Mouse (Mus musculus) CH12.LX (cell line): ENCODE measurements around the gene Atrnl1. TPM values are rescaled to one million over a fixed set of nuclear protein-coding genes. Genes with fewer than 3 reads are reported as not detected.

ENCODE experiments used
- DNase-seq: peaks from one replicate; pipeline ENCODE4 v3.0.0-alpha.2; 2013; ENCODE audit errors: extremely low read depth
- H3K27ac ChIP-seq: 2 replicates; pipeline ENCODE4 v1.5.1; 2012; ENCODE audit warnings: low read depth, mild to moderate bottlenecking, control low read depth, moderate library complexity; ENCODE audit not compliant: insufficient read depth
- H3K27me3 ChIP-seq: replicated peaks from 2 replicates; pipeline ENCODE3; 2012; ENCODE audit warnings: inconsistent platforms
- H3K36me3 ChIP-seq, 2 experiments: replicated peaks in 1 of 2; 2 replicates each; pipeline versions ENCODE3 to v1.6.1; 2012; ENCODE audit warnings: inconsistent platforms in 1 of 2, low read length in 1 of 2, mild to moderate bottlenecking in 1 of 2, mixed read lengths in 1 of 2, moderate library complexity in 1 of 2; ENCODE audit not compliant: control insufficient read depth in 1 of 2, insufficient read depth in 1 of 2
- H3K4me1 ChIP-seq, 2 experiments: 2 replicates each; pipeline ENCODE4 v1.6.1; 2012; ENCODE audit warnings: inconsistent platforms in 1 of 2, moderate library complexity in 1 of 2; ENCODE audit not compliant: insufficient read depth in 2 of 2, control insufficient read depth in 1 of 2
- H3K4me2 ChIP-seq: 2 replicates; pipeline ENCODE4 v1.6.1; 2012; ENCODE audit warnings: low read depth, mild to moderate bottlenecking, control low read depth; ENCODE audit not compliant: poor library complexity, insufficient read depth, severe bottlenecking
- H3K4me3 ChIP-seq, 3 experiments: fragments of 150-350 bp in 1 of 3; sonication (generic) in 1 of 3; replicated peaks in 1 of 3; 2 replicates each; pipeline versions ENCODE3 to v1.5.1; 2011 to 2012; ENCODE audit warnings: low read depth in 2 of 3, low read length in 2 of 3, mild to moderate bottlenecking in 2 of 3, moderate library complexity in 2 of 3, control low read depth in 1 of 3, improper control_type of control experiment in 1 of 3, inconsistent platforms in 1 of 3, mixed read lengths in 1 of 3; ENCODE audit not compliant: poor library complexity in 1 of 3
- H3K79me2 ChIP-seq: replicated peaks from 2 replicates; pipeline ENCODE4 v1.6.1; 2012; ENCODE audit warnings: mild to moderate bottlenecking, moderate library complexity; ENCODE audit not compliant: control insufficient read depth, poor library complexity, insufficient read depth, severe bottlenecking; ENCODE audit errors: extremely low read depth
- H3K9ac ChIP-seq: 2 replicates; pipeline ENCODE4 v1.6.1; 2012; ENCODE audit warnings: low read depth, mild to moderate bottlenecking, control low read depth, moderate library complexity; ENCODE audit not compliant: insufficient read depth
- H3K9me3 ChIP-seq: replicated peaks from 2 replicates; pipeline ENCODE3; 2012; ENCODE audit warnings: low read length, inconsistent platforms, mixed read lengths
- BHLHE40 ChIP-seq: IDR thresholded peaks from 2 replicates; pipeline ENCODE4 v1.6.1; 2011; ENCODE audit warnings: mild to moderate bottlenecking, low read depth, low read length, improper control_type of control experiment
- CHD1 ChIP-seq: IDR thresholded peaks from 2 replicates; pipeline ENCODE4 v1.6.1; 2012; ENCODE audit warnings: low read depth, low read length, improper control_type of control experiment, inconsistent platforms
- CHD2 ChIP-seq: IDR thresholded peaks from 2 replicates; pipeline ENCODE4 v1.6.1; 2011; ENCODE audit warnings: low read length, improper control_type of control experiment
- CTCF ChIP-seq, 2 experiments: IDR thresholded peaks in 1 of 2; conservative IDR thresholded peaks in 1 of 2; 2 replicates each; pipeline ENCODE4 v1.5.1; 2011 to 2012; ENCODE audit warnings: low read depth in 2 of 2, low read length in 2 of 2, improper control_type of control experiment in 1 of 2, inconsistent platforms in 1 of 2, mild to moderate bottlenecking in 1 of 2, moderate library complexity in 1 of 2
- EP300 ChIP-seq: IDR thresholded peaks from 2 replicates; pipeline ENCODE4 v1.6.1; 2011; ENCODE audit warnings: low read length, improper control_type of control experiment
- GABPA ChIP-seq: IDR thresholded peaks from 2 replicates; pipeline ENCODE4 v1.6.1; 2012; ENCODE audit warnings: low read depth, low read length, improper control_type of control experiment, inconsistent platforms; ENCODE audit not compliant: insufficient replicate concordance
- HCFC1 ChIP-seq: IDR thresholded peaks from 2 replicates; pipeline ENCODE4 v1.6.1; 2012; ENCODE audit warnings: low read depth, mild to moderate bottlenecking, inconsistent platforms, low read length, improper control_type of control experiment
- IRF4 ChIP-seq: IDR thresholded peaks from 2 replicates; pipeline ENCODE4 v1.6.1; 2014; ENCODE audit warnings: low read depth, mild to moderate bottlenecking, inconsistent platforms, low read length, improper control_type of control experiment
- JUND ChIP-seq: conservative IDR thresholded peaks from 2 replicates; pipeline ENCODE4 v1.6.1; 2011; ENCODE audit warnings: low read depth, low read length, improper control_type of control experiment
- MAFK ChIP-seq: IDR thresholded peaks from 2 replicates; pipeline ENCODE4 v1.6.1; 2011; ENCODE audit warnings: low read length, improper control_type of control experiment; ENCODE audit not compliant: insufficient replicate concordance
- MAZ ChIP-seq: IDR thresholded peaks from 2 replicates; pipeline ENCODE4 v1.6.1; 2012; ENCODE audit warnings: low read depth, mild to moderate bottlenecking, inconsistent platforms, low read length, improper control_type of control experiment, moderate library complexity
- MEF2A ChIP-seq: IDR thresholded peaks from 2 replicates; pipeline ENCODE4 v1.6.1; 2014; ENCODE audit warnings: low read depth, mild to moderate bottlenecking, inconsistent platforms, low read length, improper control_type of control experiment, borderline replicate concordance
- MXI1 ChIP-seq: IDR thresholded peaks from 2 replicates; pipeline ENCODE4 v1.6.1; 2011; ENCODE audit warnings: mild to moderate bottlenecking, low read depth, low read length, improper control_type of control experiment
- PAX5 ChIP-seq: IDR thresholded peaks from 2 replicates; pipeline ENCODE4 v1.6.1; 2012; ENCODE audit warnings: low read length, inconsistent platforms, mixed read lengths
- POLR2A ChIP-seq: IDR thresholded peaks from 2 replicates; pipeline ENCODE4 v1.6.1; 2011; ENCODE audit warnings: low read depth, mild to moderate bottlenecking, improper control_type of control experiment, low read length
- SIN3A ChIP-seq: IDR thresholded peaks from 2 replicates; pipeline ENCODE4 v1.6.1; 2012; ENCODE audit warnings: low read length, improper control_type of control experiment, inconsistent platforms
- TBP ChIP-seq: conservative IDR thresholded peaks from 2 replicates; pipeline ENCODE4 v1.6.1; 2011; ENCODE audit warnings: low read depth, low read length, improper control_type of control experiment
- TCF12 ChIP-seq: IDR thresholded peaks from 2 replicates; pipeline ENCODE4 v1.6.1; 2014; ENCODE audit warnings: low read depth, mild to moderate bottlenecking, inconsistent platforms, low read length, improper control_type of control experiment
- UBTF ChIP-seq: IDR thresholded peaks from 2 replicates; pipeline ENCODE4 v1.6.1; 2012; ENCODE audit warnings: low read depth, mild to moderate bottlenecking, inconsistent platforms, low read length, improper control_type of control experiment, moderate library complexity
- ZC3H11A ChIP-seq: IDR thresholded peaks from 2 replicates; pipeline ENCODE4 v1.6.1; 2012; ENCODE audit warnings: low read depth, mild to moderate bottlenecking, inconsistent platforms, low read length, improper control_type of control experiment
- ZNF384 ChIP-seq: IDR thresholded peaks from 2 replicates; pipeline ENCODE4 v1.6.1; 2012; ENCODE audit warnings: low read depth, low read length, improper control_type of control experiment, inconsistent platforms
- dilution Hi-C: fragments of 300-500 bp; cut with MboI; formaldehyde crosslinking; loops from 2 replicates; pipeline ENCODE4 v1.14.3; 2020; ENCODE audit warnings: low sequenced_read_pairs; ENCODE audit not compliant: extremely low pct_unique_long_range_greater_than_20kb, extremely low pct_ligation_motif_present
- in situ Hi-C: fragments of 300-500 bp; cut with MboI; formaldehyde crosslinking; loops from 3 replicates; pipeline ENCODE4 v1.14.3; 2019; ENCODE audit warnings: low sequenced_read_pairs, low pct_ligation_motif_present, low pct_unique_long_range_greater_than_20kb, mixed read lengths
- polyA plus RNA-seq: library from polyadenylated mRNA; unstranded; fragments of >175 nt; gene quantifications from 2 replicates; pipeline ENCODE4 v1.2.1, GENCODE M21; 2012; ENCODE audit warnings: low read depth; ENCODE audit not compliant: insufficient read length
- total RNA-seq, 2 experiments: library from RNA; depleted of rRNA; stranded (reverse); fragments of 300-350 nt in 1 of 2; fragments of >200 nt in 1 of 2; gene quantifications; 2 replicates each; pipeline ENCODE4 v1.2.3; 2012 to 2014

The Atrnl1 gene
- total and polyA plus RNA-seq, 3 experiments: 1.9 TPM

- TF ChIP-seq MXI1: no peak
- no peak for TF ChIP-seq CHD1
- no peak for TF ChIP-seq POLR2A
- TF ChIP-seq TBP: no peak
- TF ChIP-seq MAFK: no peak
- TF ChIP-seq MEF2A: no peak
- no peak for TF ChIP-seq TCF12
- no peak for TF ChIP-seq PAX5
- no peak for TF ChIP-seq BHLHE40
- no peak for TF ChIP-seq UBTF
- no peaks in the 10 kb centered on the region for H3K79me2 ChIP-seq
- H3K9me3 ChIP-seq: no peaks in the 10 kb centered on the region
- no peaks in the 10 kb centered on the region for H3K36me3 ChIP-seq
- no peak overlapping the region for H3K9ac ChIP-seq
- in situ Hi-C loops (loop anchor here (25.0 kb wide), 1 partner anchor 403 kb away; the partner anchor contains the start of gene Gfra1), dilution Hi-C loops (no loop called here)
- no peaks in the 10 kb centered on the region for H3K4me1 ChIP-seq
- no peak for DNase-seq
- no peaks in the 10 kb centered on the region for H3K27me3 ChIP-seq
- H3K4me2 ChIP-seq: no peak overlapping the region
- H3K4me3 ChIP-seq: no peak overlapping the region
- no peak overlapping the region for H3K27ac ChIP-seq
Observed at GRCm38 (mm10) chr19:58059719-58060118, 448.9 kb downstream of the Atrnl1 start.

GRCm38 (mm10) chr19:58060199-58060853, 449.5 kb downstream of the Atrnl1 start:
- peak overlapping the region; percentile 63 for H3K4me2 ChIP-seq
- no peaks in the 10 kb centered on the region for H3K4me1 ChIP-seq
- dilution Hi-C loops: no loop called here
- H3K36me3 ChIP-seq: no peaks in the 10 kb centered on the region
- no peak overlapping the region for H3K4me3 ChIP-seq
- TF ChIP-seq GABPA (no peak), TBP (no peak), CTCF (conservative IDR thresholded peaks at IDR 0.05 in 1 of 2, IDR thresholded peaks at IDR 0.05 in 1 of 2; ENCODE audit: low read depth in 2 of 2, low read length in 2 of 2) (no peak), MEF2A (no peak), CHD2 (no peak), JUND (no peak), POLR2A (no peak), MAZ (no peak), EP300 (no peak), HCFC1 (no peak), UBTF (no peak), MAFK (no peak), ZC3H11A (no peak), SIN3A (no peak), IRF4 (no peak), ZNF384 (no peak)
- TF ChIP-seq, all 38 proteins: peak for 0
- Histone ChIP-seq H3K27me3 (no peaks in the 10 kb centered on the region), H3K9ac (no peak overlapping the region), H3K27ac (no peak overlapping the region), H3K9me3 (no peaks in the 10 kb centered on the region), H3K79me2 (no peaks in the 10 kb centered on the region)
- in situ Hi-C loops: loop anchor here (25.0 kb wide), 1 partner anchor 402 kb away; the partner anchor contains the start of gene Gfra1
- DNase-seq: no peak
